Mouse (Mus musculus) heart, postnatal 0 days (tissue): ENCODE measurements around the gene Dap3. TPM values are rescaled to one million over a fixed set of nuclear protein-coding genes. Genes with fewer than 3 reads are reported as not detected.
A peak's percentile ranks its signal among the peaks of the same experiment; 100 is the strongest.

Experiments used
- ATAC-seq: fragments of 200-750 bp; cut with Nextera tagmentation; 2 replicates; pipeline ENCODE4 v1.8.0; 2017; ENCODE audit warnings: low read depth, moderate number of reproducible peaks, moderate library complexity; ENCODE audit not compliant: insufficient read depth
- DNase-seq: peaks from one replicate; pipeline ENCODE4 v3.0.0-alpha.2; 2016; ENCODE audit warnings: low spot score
- H3K27ac ChIP-seq: fragments of 300-500 bp; sonication (generic); 2 replicates; pipeline ENCODE4 v1.5.1; 2014; ENCODE audit warnings: low read depth, mild to moderate bottlenecking
- H3K27me3 ChIP-seq: fragments of 300-500 bp; sonication (generic); 2 replicates; pipeline ENCODE4 v1.6.1; 2014; ENCODE audit warnings: low read length, mixed read lengths; ENCODE audit not compliant: control insufficient read depth, insufficient read depth
- H3K36me3 ChIP-seq: fragments of 300-500 bp; sonication (generic); replicated peaks from 2 replicates; pipeline ENCODE4 v1.6.1; 2014; ENCODE audit warnings: low read length, mixed read lengths; ENCODE audit not compliant: control insufficient read depth, insufficient read depth
- H3K4me1 ChIP-seq: fragments of 300-500 bp; sonication (generic); 2 replicates; pipeline ENCODE4 v1.6.1; 2014; ENCODE audit warnings: antibody characterized with exemption; ENCODE audit not compliant: control insufficient read depth, insufficient read depth
- H3K4me2 ChIP-seq: fragments of 300-500 bp; sonication (generic); 2 replicates; pipeline ENCODE4 v1.6.1; 2014; ENCODE audit warnings: low read depth, mild to moderate bottlenecking, low read length, moderate library complexity
- H3K4me3 ChIP-seq: fragments of 300-500 bp; sonication (generic); 2 replicates; pipeline ENCODE4 v1.5.1; 2014; ENCODE audit warnings: low read depth, low read length
- H3K9ac ChIP-seq: fragments of 300-500 bp; sonication (generic); replicated peaks from 2 replicates; pipeline ENCODE4 v1.6.1; 2014; ENCODE audit warnings: low read depth, low read length, mixed read lengths
- H3K9me3 ChIP-seq: fragments of 300-500 bp; sonication (generic); replicated peaks from 2 replicates; pipeline ENCODE4 v1.6.1; 2016; ENCODE audit warnings: low read length; ENCODE audit not compliant: control insufficient read depth
- CTCF ChIP-seq: IDR thresholded peaks from 2 replicates; pipeline ENCODE4 v1.5.1; 2016; ENCODE audit warnings: antibody characterized with exemption, control low read depth, low read depth
- EP300 ChIP-seq: IDR thresholded peaks from 2 replicates; pipeline ENCODE4 v1.6.1; 2016; ENCODE audit warnings: antibody characterized with exemption, low read depth
- WGBS: fragments of 180-500 bp; shearing (Covaris S2); extraction: QIAGEN DNeasy Blood & Tissue Kit; methylation state at CpG from one replicate; pipeline ENCODE4 v1.1.7; 2014; 5-methylcytosine and 5-hydroxymethylcytosine counted together
- polyA plus RNA-seq: library from polyadenylated mRNA; unstranded; fragments of >200 nt; fragmentation: Nextera tagmentation; extraction: Ambion mirVana; gene quantifications from 2 replicates; pipeline ENCODE4 v1.2.1, GENCODE M21; 2015
- total RNA-seq: library from RNA; depleted of rRNA; stranded (reverse); fragments of >200 nt; gene quantifications from 2 replicates; pipeline ENCODE4 v1.2.3, GENCODE M21; 2014; ENCODE audit warnings: low replicate concordance

The Dap3 gene
- total and polyA plus RNA-seq, 2 experiments from 2014 or later, result 98.6 to 152 TPM

- no peak overlapping the region for H3K4me3 ChIP-seq
- no peak overlapping the region for H3K4me2 ChIP-seq
- no peaks in the 10 kb centered on the region for H3K27me3 ChIP-seq
- DNase-seq (peak; percentile 77), ATAC-seq (peak; percentile 67)
- no peak for TF ChIP-seq CTCF
- peak; percentile 61; the same call in 1 of the 2 replicates for TF ChIP-seq EP300
- peaks cover 36% of the 10 kb centered on the region for H3K36me3 ChIP-seq
- H3K4me1 ChIP-seq, result peaks cover 19% of the 10 kb centered on the region
- no peak overlapping the region for H3K9ac ChIP-seq
- peak overlapping the region; percentile 60 for H3K27ac ChIP-seq
- WGBS, result 31% methylated on average over 9 of the region's 9 CpGs
- H3K9me3 ChIP-seq, result peaks cover 7% of the 10 kb centered on the region; the same call in 1 of the 2 replicates
These were observed 29.6 kb downstream of the Dap3 start for GRCm38 (mm10) chr3:88921411-88921810.

DNA sequence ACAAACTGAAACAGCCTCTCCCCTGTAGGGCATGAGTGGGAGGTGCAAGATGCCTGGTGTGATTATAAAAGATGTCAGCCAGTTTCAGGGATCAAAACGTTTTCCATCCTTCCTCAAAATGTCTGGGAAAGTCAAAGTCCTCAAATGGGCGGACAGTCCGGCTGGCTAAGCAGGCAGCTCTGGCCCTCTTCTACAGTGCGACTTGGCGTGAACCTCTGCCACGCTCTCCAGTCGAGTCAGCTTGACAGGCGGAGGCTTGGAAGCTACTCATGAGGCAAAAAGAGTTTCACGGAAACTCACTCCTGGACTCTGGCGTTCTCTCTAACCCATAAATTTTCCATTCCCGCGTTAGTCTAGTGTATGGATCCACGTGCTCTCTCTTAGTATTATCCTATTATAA lies 32.0 kb downstream of the Dap3 start:
- no peak overlapping the region for H3K9ac ChIP-seq
- H3K4me2 ChIP-seq, result no peak overlapping the region
- H3K27me3 ChIP-seq, result no peaks in the 10 kb centered on the region
- WGBS, result 82% methylated on average over 13 of the region's 13 CpGs
- 0 out of 2 replicates have a peak, but pooled peaks cover 18% of the 10 kb centered on the region for H3K36me3 ChIP-seq
- peaks cover 11% of the 10 kb centered on the region; the same call in 1 of the 2 replicates for H3K4me1 ChIP-seq
- H3K4me3 ChIP-seq, result no peak overlapping the region
- ATAC-seq (no peak), DNase-seq (no peak)
- H3K9me3 ChIP-seq, result peaks cover 7% of the 10 kb centered on the region; the same call in 1 of the 2 replicates
- TF ChIP-seq EP300, result no peak
- no peak for TF ChIP-seq CTCF
- no peak overlapping the region for H3K27ac ChIP-seq

DNA sequence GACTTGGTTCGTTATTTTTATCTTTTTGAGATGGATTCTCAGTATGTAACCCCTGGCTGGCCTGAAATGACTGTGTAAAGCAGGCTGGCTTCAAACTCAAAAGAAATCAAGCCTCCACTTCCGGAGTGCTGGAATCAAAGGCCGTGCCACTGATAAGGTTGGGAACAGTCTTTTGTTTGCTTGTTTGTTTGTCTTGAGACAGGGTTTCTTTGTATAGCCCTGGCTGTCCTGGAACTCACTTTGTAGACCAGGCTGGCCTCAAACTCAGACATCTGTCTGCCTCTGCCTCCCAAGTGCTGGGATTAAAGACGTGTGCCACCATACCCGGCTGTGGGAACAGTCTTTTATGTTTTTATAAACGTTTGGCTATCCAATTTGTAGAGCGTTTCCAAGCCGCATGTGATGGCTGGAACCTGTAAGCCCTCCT lies 36.6 kb downstream of the Dap3 start:
- H3K9ac ChIP-seq, result peak overlapping the region; percentile 63
- peak overlapping the region; percentile 85 for H3K27ac ChIP-seq
- 29% methylated on average over 8 of the region's 8 CpGs for WGBS
- H3K4me3 ChIP-seq, result peak overlapping the region; percentile 63
- H3K27me3 ChIP-seq, result no peaks in the 10 kb centered on the region
- H3K4me2 ChIP-seq, result peak overlapping the region; percentile 68
- TF ChIP-seq EP300 (no peak), CTCF (no peak)
- H3K9me3 ChIP-seq, result no peaks in the 10 kb centered on the region
- H3K4me1 ChIP-seq, result 0 out of 2 replicates have a peak, but pooled peaks cover 3% of the 10 kb centered on the region
- peaks cover 30% of the 10 kb centered on the region for H3K36me3 ChIP-seq
- ATAC-seq (peak; percentile 24), DNase-seq (no peak)

- Histone ChIP-seq H3K36me3 (peaks cover 37% of the 10 kb centered on the region), H3K9me3 (no peaks in the 10 kb centered on the region), H3K4me3 (peak within 1 kb of the TSS; percentile 63), H3K27ac (peak within 1 kb of the TSS; percentile 85), H3K4me2 (peak within 1 kb of the TSS; percentile 68), H3K27me3 (no peaks in the 10 kb centered on the region), H3K9ac (peak within 1 kb of the TSS; percentile 63), H3K4me1 (0 out of 2 replicates have a peak, but pooled peaks cover 3% of the 10 kb centered on the region)
- peak; percentile 93 for DNase-seq
- WGBS, result under 1% methylated on average over 52 of the region's 62 CpGs
- TF ChIP-seq EP300, result no peak
- no peak for TF ChIP-seq CTCF
- peak; percentile 96 for ATAC-seq
These were observed 37.2 kb downstream of the Dap3 start, which contains the start of gene Msto1 for GRCm38 (mm10) chr3:88913511-88914383. Gene Msto1 (minus strand): TSS chr3:88913999.

DNA sequence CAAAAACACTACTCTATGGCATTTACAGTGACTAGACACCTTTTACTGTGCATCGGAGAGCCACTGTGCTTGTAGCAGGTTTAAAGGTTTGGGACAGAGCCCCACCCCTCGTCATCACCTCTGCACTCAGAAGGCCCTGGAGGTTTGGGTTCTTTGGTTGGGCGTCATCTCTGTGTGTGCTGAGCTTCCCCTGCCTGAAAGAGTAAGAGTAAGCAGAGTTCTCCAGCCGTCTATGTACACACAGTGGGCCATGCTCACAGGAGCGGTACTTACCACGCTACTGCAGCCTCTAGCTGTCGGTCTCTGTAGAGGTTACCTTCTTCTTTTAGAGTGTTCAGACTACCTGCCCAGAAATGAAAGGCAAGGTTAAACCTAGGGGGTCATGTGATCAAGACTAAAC lies 38.4 kb downstream of the Dap3 start:
- H3K4me3 ChIP-seq, result no peak overlapping the region
- no peaks in the 10 kb centered on the region for H3K27me3 ChIP-seq
- TF ChIP-seq CTCF, result no peak
- no peak for TF ChIP-seq EP300
- H3K36me3 ChIP-seq, result peaks cover 48% of the 10 kb centered on the region
- ATAC-seq (no peak), DNase-seq (no peak)
- H3K4me1 ChIP-seq, result 0 out of 2 replicates have a peak, but pooled peaks cover 3% of the 10 kb centered on the region
- 0 out of 2 replicates have a peak overlapping the region, but pooled peaks have one; percentile 68 for H3K4me2 ChIP-seq
- H3K27ac ChIP-seq, result no peak overlapping the region
- H3K9me3 ChIP-seq, result no peaks in the 10 kb centered on the region
- 88% methylated on average over 7 of the region's 7 CpGs for WGBS
- H3K9ac ChIP-seq, result no peak overlapping the region
